Mouse (Mus musculus) hindbrain, postnatal 0 days (tissue): Measurements from ENCODE around the gene Chrna4. TPM values are rescaled to one million over a fixed set of nuclear protein-coding genes. Genes with fewer than 3 reads are reported as not detected.

Experiments used
- ATAC-seq: fragments of 200-750 bp; cut with Nextera tagmentation; 2 replicates; pipeline ENCODE4 v1.8.0; 2017; ENCODE audit warnings: mild to moderate bottlenecking, moderate TSS enrichment, moderate library complexity
- DNase-seq: peaks from one replicate; pipeline ENCODE4 v3.0.0-alpha.2; 2015; ENCODE audit warnings: low spot score
- H3K27ac ChIP-seq: fragments of 300-500 bp; sonication (generic); 2 replicates; pipeline ENCODE4 v1.5.1; 2014; ENCODE audit warnings: mild to moderate bottlenecking
- H3K27me3 ChIP-seq: fragments of 300-500 bp; sonication (generic); 2 replicates; pipeline ENCODE4 v1.6.1; 2014; ENCODE audit warnings: low read length, mixed read lengths; ENCODE audit not compliant: insufficient read depth
- H3K36me3 ChIP-seq: fragments of 300-500 bp; sonication (generic); 2 replicates; pipeline ENCODE4 v1.6.1; 2014; ENCODE audit warnings: low read length, mixed read lengths; ENCODE audit not compliant: insufficient read depth
- H3K4me1 ChIP-seq: fragments of 300-500 bp; sonication (generic); 2 replicates; pipeline ENCODE4 v1.6.1; 2014; ENCODE audit warnings: antibody characterized with exemption, low read length, mixed read lengths; ENCODE audit not compliant: insufficient read depth
- H3K4me2 ChIP-seq: fragments of 300-500 bp; sonication (generic); 2 replicates; pipeline ENCODE4 v1.6.1; 2014; ENCODE audit warnings: low read depth, mild to moderate bottlenecking, low read length, moderate library complexity, mixed read lengths
- H3K4me3 ChIP-seq: fragments of 300-500 bp; sonication (generic); 2 replicates; pipeline ENCODE4 v1.5.1; 2014; ENCODE audit warnings: low read length
- H3K9ac ChIP-seq: fragments of 300-500 bp; sonication (generic); replicated peaks from 2 replicates; pipeline ENCODE4 v1.6.1; 2014; ENCODE audit warnings: mild to moderate bottlenecking, low read length, moderate library complexity, mixed read lengths
- H3K9me3 ChIP-seq: fragments of 300-500 bp; sonication (generic); 2 replicates; pipeline ENCODE4 v1.6.1; 2016; ENCODE audit warnings: low read length, mixed read lengths
- CTCF ChIP-seq: IDR thresholded peaks from 2 replicates; pipeline ENCODE4 v1.5.1; 2016; ENCODE audit warnings: antibody characterized with exemption, control low read depth, low read depth
- WGBS: fragments of 180-500 bp; shearing (Covaris S2); extraction: QIAGEN DNeasy Blood & Tissue Kit; methylation state at CpG from one replicate; pipeline ENCODE4 v1.1.7; 2014; 5-methylcytosine and 5-hydroxymethylcytosine counted together
- polyA plus RNA-seq: library from polyadenylated mRNA; unstranded; fragments of >200 nt; fragmentation: Nextera tagmentation; extraction: Ambion mirVana; gene quantifications from 2 replicates; pipeline ENCODE4 v1.2.1, GENCODE M21; 2015
- total RNA-seq: library from RNA; depleted of rRNA; stranded (reverse); fragments of >200 nt; gene quantifications from 2 replicates; pipeline ENCODE4 v1.2.3, GENCODE M21; 2014

Gene Chrna4
- total and polyA plus RNA-seq, 2 experiments from 2014 or later = 41.4 to 50.5 TPM

DNA sequence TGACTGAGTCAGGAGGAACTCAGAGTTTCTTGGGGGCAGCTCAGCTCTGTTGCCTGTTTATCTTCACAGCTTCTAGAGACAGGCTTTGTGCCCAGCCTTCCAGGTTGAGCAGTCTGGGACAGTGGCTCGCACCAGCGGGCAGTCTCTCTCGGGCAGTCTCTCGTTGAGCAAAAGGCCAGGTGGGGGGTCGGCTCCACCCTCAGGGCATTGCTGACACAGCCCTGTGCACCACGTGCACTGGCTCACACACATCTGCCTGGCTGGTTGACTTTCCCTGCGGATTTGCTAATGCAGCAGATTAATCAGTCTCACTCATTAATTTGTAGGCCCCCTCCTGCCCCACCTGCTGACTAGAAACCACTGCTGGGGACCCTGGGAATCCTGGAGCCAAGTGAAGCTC is 1.4 kb downstream of the Chrna4 start:
- ATAC-seq (no peak), DNase-seq (peak; percentile 30)
- no peak overlapping the region for H3K4me2 ChIP-seq
- H3K4me3 ChIP-seq = no peak overlapping the region
- peak overlapping the region; percentile 10; the same call in 1 of the 2 replicates for H3K9ac ChIP-seq
- no peaks in the 10 kb centered on the region for H3K36me3 ChIP-seq
- whole genome bisulfite sequencing = 9% methylated on average over 7 of the region's 7 CpGs
- no peaks in the 10 kb centered on the region for H3K9me3 ChIP-seq
- TF ChIP-seq CTCF = no peak
- H3K27me3 ChIP-seq = no peaks in the 10 kb centered on the region
- H3K27ac ChIP-seq = no peak overlapping the region
- H3K4me1 ChIP-seq = peaks cover 17% of the 10 kb centered on the region

DNA sequence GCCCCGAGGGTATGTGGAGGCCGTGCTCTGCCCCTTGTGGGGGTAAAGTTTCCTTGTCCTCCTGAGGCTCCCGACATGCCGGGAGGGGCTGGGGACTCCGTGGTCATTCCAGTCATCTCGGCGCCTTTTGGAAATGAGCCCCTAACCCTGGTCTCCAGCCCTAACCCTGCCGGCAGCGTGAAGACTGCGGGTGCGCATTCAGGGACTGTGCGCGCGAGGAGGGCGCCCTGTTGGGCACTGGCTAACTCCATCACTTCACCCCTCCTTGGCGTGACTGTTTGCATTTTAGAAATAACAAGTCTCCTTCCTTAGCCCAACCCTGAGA is 4.0 kb downstream of the Chrna4 start:
- WGBS = under 1% methylated on average over 16 of the region's 16 CpGs
- Histone ChIP-seq H3K9ac (peak overlapping the region; percentile 74), H3K4me1 (peaks cover 17% of the 10 kb centered on the region), H3K4me3 (peak overlapping the region; percentile 67), H3K4me2 (peak overlapping the region; percentile 88), H3K9me3 (no peaks in the 10 kb centered on the region), H3K27ac (peak overlapping the region; percentile 32; the same call in 1 of the 2 replicates), H3K36me3 (no peaks in the 10 kb centered on the region), H3K27me3 (no peaks in the 10 kb centered on the region)
- DNase-seq = no peak
- TF ChIP-seq CTCF = no peak
- no peak for ATAC-seq

DNA sequence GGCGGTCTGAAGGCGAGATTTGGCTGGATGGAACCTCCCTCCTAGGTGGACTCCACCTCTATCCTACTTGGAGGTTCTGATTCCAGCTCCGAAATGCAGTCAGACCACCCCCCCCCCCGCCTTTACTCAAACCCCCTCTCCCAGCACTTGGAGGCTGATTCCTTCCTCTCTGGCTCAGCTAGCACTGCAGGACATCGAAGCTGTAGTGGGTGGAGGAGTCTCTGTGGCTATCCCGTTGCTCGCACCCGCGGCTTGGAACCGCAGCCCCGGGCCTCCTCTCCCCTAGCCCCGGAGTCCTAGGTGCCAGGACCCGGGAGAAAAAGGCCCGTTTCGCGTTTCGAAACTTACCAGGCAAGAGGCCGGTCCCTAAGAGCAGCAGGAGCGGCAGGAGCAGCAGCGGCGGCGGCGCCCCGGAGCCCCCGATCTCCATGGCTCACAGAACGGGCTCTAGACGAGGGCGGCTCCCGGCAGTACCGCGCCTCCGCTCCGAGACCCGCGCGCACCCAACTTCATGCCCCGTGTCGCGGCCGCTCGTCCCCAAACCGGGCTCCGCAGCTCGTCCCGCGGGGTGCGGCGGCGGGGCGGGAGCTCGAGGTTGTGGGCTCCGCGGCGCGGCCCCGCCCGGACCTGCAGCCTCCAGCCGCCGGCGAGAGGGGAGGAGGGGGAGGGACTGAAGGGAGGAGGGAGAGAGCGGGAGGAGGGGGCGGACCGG is 4.5 kb downstream of the Chrna4 start:
- peak overlapping the region; percentile 74 for H3K9ac ChIP-seq
- peaks cover 17% of the 10 kb centered on the region for H3K4me1 ChIP-seq
- H3K4me3 ChIP-seq = peak overlapping the region; percentile 67
- peak; percentile 42 for ATAC-seq
- peak; percentile 61 for DNase-seq
- no peaks in the 10 kb centered on the region for H3K9me3 ChIP-seq
- peak overlapping the region; percentile 88 for H3K4me2 ChIP-seq
- no peak for TF ChIP-seq CTCF
- H3K27me3 ChIP-seq = no peaks in the 10 kb centered on the region
- H3K27ac ChIP-seq = peak overlapping the region; percentile 32; the same call in 1 of the 2 replicates
- no peaks in the 10 kb centered on the region for H3K36me3 ChIP-seq
- 1% methylated on average over 43 of the region's 63 CpGs for WGBS

DNA sequence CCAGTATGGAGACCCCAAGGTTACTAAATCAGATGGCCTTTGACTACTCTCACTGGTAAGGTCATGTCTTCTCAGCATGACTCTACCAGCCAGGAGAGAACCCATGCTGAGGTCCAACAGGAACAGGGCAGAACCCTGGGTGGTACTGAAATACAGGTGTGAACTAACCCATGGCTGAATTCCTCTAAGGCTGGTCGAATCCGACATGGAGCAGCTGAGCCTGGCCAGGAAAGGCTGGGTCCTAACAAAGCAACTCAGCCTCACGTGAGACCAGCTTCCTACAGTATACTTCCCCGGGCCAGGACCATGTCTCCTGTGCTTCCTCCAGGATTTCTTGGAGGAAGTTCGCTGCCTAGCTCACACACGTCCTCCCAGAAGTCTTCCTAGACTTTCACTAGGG is 6.8 kb downstream of the Chrna4 start:
- ATAC-seq = no peak
- TF ChIP-seq CTCF = no peak
- Histone ChIP-seq H3K27me3 (no peaks in the 10 kb centered on the region), H3K9me3 (no peaks in the 10 kb centered on the region), H3K9ac (no peak overlapping the region), H3K27ac (no peak overlapping the region), H3K4me3 (no peak overlapping the region), H3K4me2 (no peak overlapping the region), H3K4me1 (no peaks in the 10 kb centered on the region), H3K36me3 (no peaks in the 10 kb centered on the region)
- no peak for DNase-seq
- 77% methylated on average over 6 of the region's 6 CpGs for WGBS

DNA sequence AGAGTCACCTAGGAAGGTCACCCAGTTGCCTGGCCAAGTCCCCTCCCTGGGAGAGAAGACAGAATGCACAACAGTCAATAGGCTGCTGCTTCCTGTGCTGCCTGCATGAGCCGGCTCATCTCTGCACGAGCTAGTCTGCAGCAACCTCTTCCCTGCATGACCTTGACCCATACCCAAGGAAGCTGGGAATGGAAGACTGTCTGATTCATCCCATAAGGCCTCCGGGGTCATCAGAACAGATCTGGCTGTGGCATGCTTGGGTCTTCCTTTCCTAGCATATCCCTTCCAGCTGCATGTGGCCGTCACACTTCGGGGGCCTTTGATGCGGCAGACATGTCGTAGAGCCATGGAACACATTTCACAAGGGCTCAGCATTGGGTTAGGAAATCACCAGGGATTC is 8.2 kb downstream of the Chrna4 start:
- DNase-seq = no peak
- 88% methylated on average over 7 of the region's 7 CpGs for WGBS
- Histone ChIP-seq H3K27ac (no peak overlapping the region), H3K36me3 (no peaks in the 10 kb centered on the region), H3K4me2 (no peak overlapping the region), H3K9me3 (no peaks in the 10 kb centered on the region), H3K4me3 (no peak overlapping the region), H3K9ac (no peak overlapping the region), H3K27me3 (no peaks in the 10 kb centered on the region), H3K4me1 (no peaks in the 10 kb centered on the region)
- no peak for ATAC-seq
- TF ChIP-seq CTCF = no peak

DNA sequence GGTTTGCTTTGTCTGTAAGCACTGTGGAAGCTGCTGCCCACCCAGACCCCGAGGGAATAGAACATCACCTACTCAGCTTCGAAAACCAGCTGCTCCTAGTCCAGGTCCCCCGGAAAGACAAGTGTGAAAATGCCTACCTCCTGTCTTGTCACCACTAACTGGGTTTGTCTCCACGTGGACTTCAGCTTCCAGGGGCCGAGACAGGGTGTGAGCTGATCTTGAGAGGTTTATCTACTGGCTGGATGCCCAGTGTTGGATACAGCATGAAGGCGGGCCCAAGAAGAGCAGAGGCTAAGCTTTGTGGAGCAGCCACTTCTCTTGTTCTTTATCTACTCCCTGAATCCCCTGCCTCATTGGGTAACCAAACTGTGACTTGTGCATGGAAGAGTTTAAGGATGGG is 10.0 kb downstream of the Chrna4 start:
- Histone ChIP-seq H3K27me3 (no peaks in the 10 kb centered on the region), H3K4me2 (no peak overlapping the region), H3K9ac (no peak overlapping the region), H3K4me1 (no peaks in the 10 kb centered on the region), H3K27ac (no peak overlapping the region), H3K36me3 (peaks cover 3% of the 10 kb centered on the region; the same call in 1 of the 2 replicates), H3K4me3 (no peak overlapping the region), H3K9me3 (no peaks in the 10 kb centered on the region)
- no peak for TF ChIP-seq CTCF
- DNase-seq = peak; percentile 26
- WGBS = 60% methylated on average over 6 of the region's 6 CpGs
- no peak for ATAC-seq

DNA sequence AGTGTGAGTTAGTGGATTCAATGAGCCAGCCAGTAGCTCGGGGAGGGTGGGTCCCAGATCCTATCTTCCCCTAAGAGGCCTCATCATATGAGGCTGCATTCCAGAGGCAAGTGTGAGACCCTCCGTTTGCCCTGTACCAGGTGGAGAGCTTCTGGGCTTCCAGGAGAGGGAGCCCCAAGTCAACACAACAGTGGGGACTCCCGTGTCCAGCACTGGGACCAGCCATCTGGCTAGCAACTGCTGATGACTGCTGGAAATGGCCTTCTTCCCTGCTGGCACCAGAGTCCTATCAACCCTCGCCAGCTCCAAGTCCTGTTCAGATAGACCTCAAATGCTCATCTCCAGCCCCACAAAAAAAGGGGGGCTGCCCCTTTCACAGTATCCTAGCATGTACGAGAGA is 10.9 kb downstream of the Chrna4 start:
- DNase-seq (peak; percentile 77), ATAC-seq (peak; percentile 73)
- Histone ChIP-seq H3K4me1 (no peaks in the 10 kb centered on the region), H3K27me3 (no peaks in the 10 kb centered on the region), H3K36me3 (peaks cover 6% of the 10 kb centered on the region; the same call in 1 of the 2 replicates), H3K27ac (no peak overlapping the region), H3K9ac (no peak overlapping the region), H3K4me3 (no peak overlapping the region), H3K4me2 (no peak overlapping the region), H3K9me3 (no peaks in the 10 kb centered on the region)
- peak; percentile 76 for TF ChIP-seq CTCF
- WGBS = 37% methylated on average over 5 of the region's 5 CpGs
